ENCODE assay signal across 8 mouse cellular contexts in genomic region chr13:21223242-21223655, GRCm38 (mm10). TPM values are rescaled to one million over a fixed set of nuclear protein-coding genes. Genes with fewer than 3 reads are reported as not detected.
DNase-seq lines count a peak whose midpoint lies in the region; ATAC-seq and TF ChIP-seq lines count a peak whose summit lies in the region.

No protein-coding gene starts in this region.

- H3K27me3 ChIP-seq in heart, embryonic 10.5 days (ENCODE audit: insufficient read depth, poor library complexity, severe bottlenecking), result no peaks in the 10 kb centered on the region
- peaks cover 6% of the 10 kb centered on the region; the same call in 1 of the 2 replicates for H3K27me3 ChIP-seq in forebrain, embryonic 12.5 days
- H3K27me3 ChIP-seq in myocyte (ENCODE audit: control insufficient read depth, insufficient read depth, insufficient read length), result peaks cover 5% of the 10 kb centered on the region

- no peaks in the 10 kb centered on the region for H3K36me3 ChIP-seq in heart, embryonic 10.5 days
- no peaks in the 10 kb centered on the region for H3K36me3 ChIP-seq in forebrain, embryonic 12.5 days (replicated peaks)
- H3K36me3 ChIP-seq in myocyte (ENCODE audit: control insufficient read depth, insufficient read depth), result no peaks in the 10 kb centered on the region

- intact Hi-C loops in left cerebral cortex, postnatal 36 days (cut with DNase I), result no loop called here

- H3ac ChIP-seq in myocyte (ENCODE audit: control insufficient read depth, insufficient read length), result no peak overlapping the region

- peak overlapping the region; percentile 78 for H3K4me3 ChIP-seq in heart, embryonic 10.5 days
- peak overlapping the region; percentile 61 for H3K4me3 ChIP-seq in forebrain, embryonic 12.5 days (replicated peaks)
- peak overlapping the region; percentile 35 for H3K4me3 ChIP-seq in myocyte

- DNase-seq in heart, embryonic 10.5 days (ENCODE audit: low spot score), result no peak
- no peak for DNase-seq in heart, postnatal 4 days
- peak; percentile 12 for DNase-seq in Muller cell, postnatal 12 days (ENCODE audit: inconsistent ontology term)
- DNase-seq in kidney, postnatal 25 days, result peak; percentile 19 to 37
- no peak for DNase-seq in right cerebral cortex, postnatal 25 days
- DNase-seq in left cerebral cortex, postnatal 36 days (ENCODE audit: low spot score in 2 of 2), result no peak

- no peak for TF ChIP-seq POLR2A in myocyte (IDR thresholded peaks at IDR 0.05; ENCODE audit: insufficient read length, low read depth)

- no peaks in the 10 kb centered on the region for H3K9me3 ChIP-seq in heart, embryonic 10.5 days
- no peaks in the 10 kb centered on the region for H3K9me3 ChIP-seq in forebrain, embryonic 12.5 days

- H3K4me2 ChIP-seq in forebrain, embryonic 12.5 days, result peak overlapping the region; percentile 57
- H3K4me2 ChIP-seq in myocyte (ENCODE audit: low read depth), result peak overlapping the region; percentile 76

- peak overlapping the region; percentile 81 for H3K27ac ChIP-seq in heart, embryonic 10.5 days
- H3K27ac ChIP-seq in forebrain, embryonic 12.5 days, result no peak overlapping the region

- 0 out of 2 replicates have a peak, but pooled peaks cover 3% of the 10 kb centered on the region for H3K4me1 ChIP-seq in heart, embryonic 10.5 days
- peaks cover 3% of the 10 kb centered on the region; the same call in 1 of the 2 replicates for H3K4me1 ChIP-seq in forebrain, embryonic 12.5 days

- H3K9ac ChIP-seq in forebrain, embryonic 12.5 days, result peak overlapping the region; percentile 70

- no peaks in the 10 kb centered on the region for H3K79me2 ChIP-seq in myocyte (ENCODE audit: control insufficient read depth, insufficient read depth)

- peak; percentile 31; the same call in 1 of the 2 replicates for ATAC-seq in forebrain, embryonic 12.5 days (ENCODE audit: low FRiP score)

- WGBS in heart, embryonic 10.5 days, result 2% methylated on average over 10 of the region's 10 CpGs
- WGBS in forebrain, embryonic 12.5 days, result 3% methylated on average over 10 of the region's 10 CpGs

TF ChIP-seq in myocyte, 11 proteins besides CTCF, POLR2A, EP300 and RAD21:
- TF ChIP-seq MYOD1 (IDR thresholded peaks at IDR 0.05; ENCODE audit: control insufficient read depth in 1 of 3, insufficient read length in 2 of 3, low read depth in 2 of 3) (no peak), POLR2AphosphoS2 (IDR thresholded peaks at IDR 0.05; ENCODE audit: insufficient read length, low read depth) (no peak), USF1 (IDR thresholded peaks at IDR 0.05; ENCODE audit: low read depth) (no peak), CEBPB (IDR thresholded peaks at IDR 0.05; ENCODE audit: insufficient read depth, poor library complexity, severe bottlenecking) (no peak), MYOG (IDR thresholded peaks at IDR 0.05; ENCODE audit: control insufficient read depth in 1 of 3, insufficient read depth in 1 of 3, insufficient read length in 2 of 3, low read depth in 2 of 3) (no peak), REST (IDR thresholded peaks at IDR 0.05; ENCODE audit: insufficient read depth, insufficient read length) (no peak)

RNA-seq across cellular contexts. Expression of gene Trim27, which starts 44.0 kb away (rescaled TPM):
- 108 and 152 TPM in 2 replicates for polyA plus RNA-seq in heart, embryonic 10.5 days (2016; fragmentation: Nextera tagmentation; extraction: Ambion mirVana)
- total RNA-seq in heart, postnatal 4 days (2021), result 10 to 100 TPM; 43.2 to 43.9 TPM
- 132 and 153 TPM in 2 replicates for polyA plus RNA-seq in forebrain, embryonic 12.5 days (2016; fragmentation: Nextera tagmentation; extraction: Ambion mirVana)
- 62.4 TPM for polyA plus RNA-seq in myocyte (2012; fragmentation: generic; extraction: Trizol)
- total RNA-seq in left cerebral cortex, postnatal 36 days (2021), result 10 to 100 TPM; 34.0 TPM

Comparison
In these comparisons a context has a peak if more than half of its experiments do, and no peak if none do; other contexts are left out.
1. DNase-seq: peak in Muller cell, postnatal 12 days (single experiment) and kidney, postnatal 25 days (2 of 2); none in heart, embryonic 10.5 days (single experiment), heart, postnatal 4 days (single experiment), right cerebral cortex, postnatal 25 days (single experiment) and left cerebral cortex, postnatal 36 days (0 of 2).
2. Peak in every context shown above with its lines, with median percentiles within 50 percentile points of each other: H3K4me3 ChIP-seq.